Mouse (Mus musculus) forebrain, embryonic 11.5 days (tissue): Measurements from ENCODE around the gene B3galt1. TPM values are rescaled to one million over a fixed set of nuclear protein-coding genes. Genes with fewer than 3 reads are reported as not detected.
A peak's percentile ranks its signal among the peaks of the same experiment; 100 is the strongest.

ENCODE experiments used
- ATAC-seq: fragments of 200-750 bp; cut with Nextera tagmentation; replicated peaks from 2 replicates; pipeline ENCODE4 v1.8.0; 2017; ENCODE audit warnings: moderate TSS enrichment; ENCODE audit not compliant: low FRiP score
- DNase-seq: peaks from one replicate; pipeline ENCODE4 v3.0.0-alpha.2; 2017; ENCODE audit warnings: low spot score
- H3K27ac ChIP-seq: fragments of 300-500 bp; sonication (generic); 2 replicates; pipeline ENCODE4 v1.5.1; 2014; ENCODE audit warnings: low read depth, low read length
- H3K27me3 ChIP-seq: fragments of 300-500 bp; sonication (generic); 2 replicates; pipeline ENCODE4 v1.6.1; 2014; ENCODE audit warnings: mild to moderate bottlenecking, low read length, mixed read lengths; ENCODE audit not compliant: control insufficient read depth, insufficient read depth
- H3K36me3 ChIP-seq: fragments of 300-500 bp; sonication (generic); 2 replicates; pipeline ENCODE4 v1.6.1; 2014; ENCODE audit warnings: mild to moderate bottlenecking, low read length, moderate library complexity, mixed read lengths; ENCODE audit not compliant: control insufficient read depth, insufficient read depth
- H3K4me1 ChIP-seq: fragments of 300-500 bp; sonication (generic); replicated peaks from 2 replicates; pipeline ENCODE4 v1.6.1; 2014; ENCODE audit warnings: low read length, mixed read lengths; ENCODE audit not compliant: control insufficient read depth, insufficient read depth
- H3K4me2 ChIP-seq: fragments of 300-500 bp; sonication (generic); 2 replicates; pipeline ENCODE4 v1.6.1; 2014; ENCODE audit warnings: low read depth, mild to moderate bottlenecking, low read length, moderate library complexity, mixed read lengths; ENCODE audit not compliant: severe bottlenecking
- H3K4me3 ChIP-seq: fragments of 300-500 bp; sonication (generic); 2 replicates; pipeline ENCODE4 v1.5.1; 2014; ENCODE audit warnings: low read depth, low read length
- H3K9ac ChIP-seq: fragments of 300-500 bp; sonication (generic); 2 replicates; pipeline ENCODE4 v1.6.1; 2014; ENCODE audit warnings: low read length
- H3K9me3 ChIP-seq: fragments of 300-500 bp; sonication (generic); 2 replicates; pipeline ENCODE4 v1.6.1; 2016; ENCODE audit warnings: low read length, mixed read lengths; ENCODE audit not compliant: control insufficient read depth
- WGBS: fragments of 180-500 bp; shearing (Covaris S2); extraction: QIAGEN DNeasy Blood & Tissue Kit; methylation state at CpG from one replicate; pipeline ENCODE4 v1.1.7; 2014; 5-methylcytosine and 5-hydroxymethylcytosine counted together
- polyA plus RNA-seq: library from polyadenylated mRNA; unstranded; fragments of >200 nt; fragmentation: Nextera tagmentation; extraction: Ambion mirVana; gene quantifications from 2 replicates; pipeline ENCODE4 v1.2.1, GENCODE M21; 2014

Gene B3galt1
- polyA plus RNA-seq, 1 experiment from 2014 or later, result 13.4 TPM

DNA sequence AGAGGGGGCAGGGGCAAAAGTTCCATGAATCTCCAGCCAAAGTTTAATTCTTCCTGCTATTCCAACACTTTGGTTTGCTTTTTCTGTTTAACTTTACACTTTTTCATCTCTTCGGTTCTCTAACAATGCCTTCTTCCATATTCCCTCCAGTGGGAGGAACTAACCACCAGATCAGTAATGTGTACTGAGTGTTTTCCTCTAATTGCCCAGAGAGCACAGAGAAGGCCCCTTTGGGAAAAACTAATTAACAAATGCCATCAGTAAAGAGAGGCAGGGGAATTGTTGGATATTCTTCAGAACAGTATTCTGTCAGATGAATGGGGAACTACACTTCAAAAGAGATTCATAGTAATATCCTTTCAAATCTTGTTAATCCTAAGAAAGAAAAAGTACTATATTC, 338.1 kb downstream of the B3galt1 start:
- no peak for DNase-seq
- ATAC-seq, result peak; percentile 72
- Histone ChIP-seq H3K9ac (no peak overlapping the region), H3K27me3 (no peaks in the 10 kb centered on the region), H3K36me3 (no peaks in the 10 kb centered on the region), H3K9me3 (no peaks in the 10 kb centered on the region), H3K4me3 (no peak overlapping the region), H3K27ac (no peak overlapping the region), H3K4me2 (no peak overlapping the region), H3K4me1 (peaks cover 2% of the 10 kb centered on the region; the same call in 1 of the 2 replicates)
- WGBS, result 33% methylated on average over 1 of the region's 1 CpGs

DNA sequence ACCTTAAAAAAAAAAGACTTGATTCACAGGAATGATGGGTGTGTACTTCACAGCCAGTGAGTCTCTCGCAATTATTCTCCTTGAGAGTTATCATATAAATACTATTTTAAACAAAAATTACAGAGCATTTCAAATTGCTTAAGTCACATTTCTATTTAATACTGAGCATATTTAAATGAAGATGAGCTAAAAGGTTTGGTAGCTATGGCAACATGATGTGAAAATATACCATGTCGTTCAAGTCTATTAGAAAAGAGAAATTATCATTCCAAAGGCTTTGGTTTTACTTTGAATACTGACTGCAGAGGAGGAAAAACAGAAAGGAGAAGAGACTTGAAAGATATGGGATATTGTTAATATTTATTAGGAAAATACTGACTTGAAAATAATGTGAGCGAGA, 366.3 kb downstream of the B3galt1 start:
- 84% methylated on average over 3 of the region's 3 CpGs for WGBS

DNA sequence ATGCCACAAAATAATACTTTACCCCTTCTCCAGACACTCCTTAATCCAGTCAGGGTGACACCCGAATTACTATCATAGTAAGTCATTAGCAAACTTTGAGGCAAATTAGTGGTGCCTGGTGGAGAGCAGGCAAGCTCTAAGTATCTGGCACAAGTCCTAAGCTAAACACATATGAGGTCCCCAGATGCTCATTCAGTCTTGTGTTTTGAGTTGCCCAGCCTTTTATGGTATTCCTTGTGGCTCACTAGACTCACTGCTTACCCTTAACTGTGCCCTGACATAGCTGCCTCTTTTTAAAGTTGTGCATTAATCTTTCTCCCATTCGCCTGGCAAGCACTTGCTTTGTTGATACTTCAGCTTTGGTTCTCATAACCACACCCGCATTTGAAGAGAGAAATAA, 382.7 kb downstream of the B3galt1 start:
- Histone ChIP-seq H3K4me2 (no peak overlapping the region), H3K4me3 (no peak overlapping the region), H3K27me3 (no peaks in the 10 kb centered on the region), H3K9me3 (no peaks in the 10 kb centered on the region), H3K27ac (no peak overlapping the region), H3K9ac (no peak overlapping the region), H3K36me3 (no peaks in the 10 kb centered on the region), H3K4me1 (no peaks in the 10 kb centered on the region)
- no peak for DNase-seq
- 90% methylated on average over 3 of the region's 3 CpGs for WGBS
- no peak for ATAC-seq

More for the DNA sequence above, 366.3 kb downstream of the B3galt1 start:
- no peaks in the 10 kb centered on the region for H3K27me3 ChIP-seq
- H3K27ac ChIP-seq, result no peak overlapping the region
- DNase-seq (no peak), ATAC-seq (no peak)
- H3K4me2 ChIP-seq, result no peak overlapping the region
- H3K9ac ChIP-seq, result no peak overlapping the region
- no peaks in the 10 kb centered on the region for H3K9me3 ChIP-seq
- H3K4me3 ChIP-seq, result no peak overlapping the region
- H3K36me3 ChIP-seq, result no peaks in the 10 kb centered on the region
- H3K4me1 ChIP-seq, result no peaks in the 10 kb centered on the region

DNA sequence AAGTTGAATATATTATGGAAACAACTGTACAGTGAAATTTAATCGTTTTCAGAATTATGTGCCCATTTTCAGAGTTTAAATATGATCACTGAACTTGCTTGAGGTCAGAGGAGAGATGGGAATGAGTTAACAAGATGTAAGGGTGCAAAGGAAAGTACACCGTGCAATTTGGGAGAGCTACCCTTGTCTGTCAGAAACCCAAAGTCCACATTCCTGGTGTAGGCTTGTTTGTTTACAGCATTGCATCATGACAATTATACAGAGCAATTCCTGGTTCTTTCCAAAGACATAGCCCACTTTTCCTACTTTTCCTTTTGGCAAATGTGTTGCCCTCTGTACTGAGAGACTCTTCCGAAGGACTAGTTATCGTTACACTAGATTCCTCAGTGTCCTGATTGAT, 390.5 kb downstream of the B3galt1 start:
- no peak overlapping the region for H3K4me2 ChIP-seq
- no peaks in the 10 kb centered on the region for H3K4me1 ChIP-seq
- DNase-seq (no peak), ATAC-seq (no peak)
- 84% methylated on average over 4 of the region's 4 CpGs for WGBS
- H3K4me3 ChIP-seq, result no peak overlapping the region
- no peak overlapping the region for H3K27ac ChIP-seq
- H3K9me3 ChIP-seq, result no peaks in the 10 kb centered on the region
- H3K9ac ChIP-seq, result no peak overlapping the region
- no peaks in the 10 kb centered on the region for H3K36me3 ChIP-seq
- H3K27me3 ChIP-seq, result no peaks in the 10 kb centered on the region

DNA sequence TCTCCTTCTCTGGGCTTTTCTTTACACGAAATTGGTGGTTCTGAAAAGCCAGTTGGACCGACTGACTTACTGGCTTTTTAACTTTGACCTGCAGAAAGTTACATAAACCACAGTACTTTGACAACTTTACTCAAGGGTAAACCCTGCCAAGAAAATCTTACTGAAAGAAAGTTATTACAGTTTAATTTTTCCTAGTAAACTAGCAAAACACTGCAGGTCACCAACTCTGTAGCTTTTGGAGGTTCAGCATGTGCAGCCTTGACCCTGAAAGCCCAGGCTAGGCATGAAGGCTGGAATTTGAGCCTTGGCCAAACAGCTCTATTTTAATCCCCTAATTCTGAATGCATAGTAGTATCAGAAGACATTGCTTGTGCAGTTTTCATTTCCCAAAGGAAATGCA, 391.9 kb downstream of the B3galt1 start:
- Histone ChIP-seq H3K9me3 (no peaks in the 10 kb centered on the region), H3K9ac (no peak overlapping the region), H3K4me1 (no peaks in the 10 kb centered on the region), H3K4me3 (no peak overlapping the region), H3K27ac (no peak overlapping the region), H3K36me3 (no peaks in the 10 kb centered on the region), H3K4me2 (no peak overlapping the region), H3K27me3 (no peaks in the 10 kb centered on the region)
- DNase-seq (no peak), ATAC-seq (no peak)
- 80% methylated on average over 2 of the region's 2 CpGs for WGBS

DNA sequence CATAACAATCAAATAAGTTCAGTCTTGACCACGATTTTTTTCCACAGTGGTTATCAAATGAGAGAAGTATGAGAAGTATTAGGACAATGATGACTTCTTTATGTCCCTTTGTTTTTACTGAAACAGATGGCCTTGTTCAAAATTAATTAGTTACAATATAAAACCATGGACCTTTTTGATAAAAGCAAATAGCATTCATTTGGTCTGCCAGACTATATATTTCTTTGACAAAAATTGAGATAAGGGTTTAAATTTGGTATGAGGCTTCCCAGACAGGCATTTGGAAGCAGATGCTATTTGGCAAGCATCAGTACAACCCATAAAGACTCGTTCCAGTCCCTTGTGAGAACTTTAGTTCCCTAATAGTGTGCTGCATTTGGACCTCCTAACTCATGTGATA, 395.0 kb downstream of the B3galt1 start:
- Histone ChIP-seq H3K27ac (no peak overlapping the region), H3K4me3 (no peak overlapping the region), H3K9ac (no peak overlapping the region), H3K27me3 (no peaks in the 10 kb centered on the region), H3K4me1 (no peaks in the 10 kb centered on the region), H3K4me2 (no peak overlapping the region), H3K9me3 (no peaks in the 10 kb centered on the region), H3K36me3 (no peaks in the 10 kb centered on the region)
- ATAC-seq (no peak), DNase-seq (no peak)
- WGBS, result 82% methylated on average over 2 of the region's 2 CpGs

DNA sequence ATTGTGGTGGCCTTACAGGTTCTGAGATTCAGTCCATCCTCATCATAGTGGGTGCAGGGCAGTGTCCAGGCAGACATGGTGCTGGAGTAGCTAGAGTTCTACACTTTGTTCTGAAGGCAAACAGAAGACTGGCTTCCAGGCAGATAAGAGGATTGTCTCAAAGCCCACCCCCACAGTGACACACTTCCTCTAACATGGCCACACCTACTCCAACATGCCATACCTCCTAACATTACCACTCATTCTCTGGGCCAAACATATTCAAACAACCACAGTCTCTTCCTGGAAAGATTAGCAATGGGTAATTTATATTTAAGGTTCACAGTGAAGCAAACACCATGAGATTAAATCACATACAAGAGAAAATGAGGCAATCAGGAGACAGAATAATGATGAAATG, 403.1 kb downstream of the B3galt1 start:
- Histone ChIP-seq H3K4me2 (no peak overlapping the region), H3K27ac (no peak overlapping the region), H3K4me1 (no peaks in the 10 kb centered on the region), H3K4me3 (no peak overlapping the region), H3K9me3 (no peaks in the 10 kb centered on the region), H3K27me3 (no peaks in the 10 kb centered on the region), H3K36me3 (no peaks in the 10 kb centered on the region), H3K9ac (no peak overlapping the region)
- ATAC-seq, result no peak
- DNase-seq, result no peak

DNA sequence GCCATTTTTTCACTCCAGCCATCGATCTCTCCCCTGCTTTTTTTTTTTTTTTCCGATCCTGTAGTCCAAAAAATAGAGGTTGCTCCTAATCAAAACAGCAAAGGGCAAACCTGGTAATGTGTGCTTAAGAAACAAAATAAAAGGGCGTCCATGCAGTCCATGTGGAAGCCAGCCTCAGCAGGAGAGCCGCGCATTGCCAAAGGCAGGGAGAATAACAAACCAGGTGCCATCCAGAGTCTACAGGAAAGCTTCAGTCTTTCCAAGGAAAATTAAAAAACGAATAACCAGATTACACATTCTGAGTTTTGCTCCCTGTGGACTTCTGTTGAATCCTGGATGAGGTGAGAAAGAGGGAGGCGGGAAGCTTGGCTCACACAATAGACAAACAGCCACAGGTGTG, 405.4 kb downstream of the B3galt1 start:
- H3K9me3 ChIP-seq, result no peaks in the 10 kb centered on the region
- no peak overlapping the region for H3K4me3 ChIP-seq
- no peak overlapping the region for H3K27ac ChIP-seq
- ATAC-seq, result no peak
- H3K27me3 ChIP-seq, result no peaks in the 10 kb centered on the region
- H3K36me3 ChIP-seq, result no peaks in the 10 kb centered on the region
- no peak for DNase-seq
- no peak overlapping the region for H3K4me2 ChIP-seq
- H3K9ac ChIP-seq, result no peak overlapping the region
- H3K4me1 ChIP-seq, result no peaks in the 10 kb centered on the region
- 72% methylated on average over 7 of the region's 7 CpGs for WGBS

DNA sequence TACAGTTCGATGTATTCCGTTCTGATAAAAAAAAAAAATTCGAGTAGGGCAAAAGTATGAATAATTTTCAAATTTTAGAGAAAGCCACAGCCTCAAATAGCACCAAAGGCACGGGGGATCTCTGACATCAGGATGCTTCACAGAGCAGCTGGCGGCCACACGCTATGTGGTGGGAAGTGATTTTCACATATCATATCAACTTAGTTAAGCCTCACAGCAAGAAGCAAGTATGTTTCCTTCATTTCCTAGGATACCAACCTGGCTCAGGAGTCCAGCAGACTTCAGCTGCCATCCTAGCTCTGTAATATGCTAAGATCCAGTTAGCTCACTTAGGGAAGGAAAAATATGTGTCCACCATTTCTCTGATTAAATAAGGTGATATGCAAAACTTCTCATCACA, 405.9 kb downstream of the B3galt1 start:
- Histone ChIP-seq H3K9me3 (no peaks in the 10 kb centered on the region), H3K36me3 (no peaks in the 10 kb centered on the region), H3K9ac (no peak overlapping the region), H3K27me3 (no peaks in the 10 kb centered on the region), H3K27ac (no peak overlapping the region), H3K4me1 (no peaks in the 10 kb centered on the region), H3K4me2 (no peak overlapping the region), H3K4me3 (no peak overlapping the region)
- DNase-seq (no peak), ATAC-seq (no peak)
- 83% methylated on average over 6 of the region's 6 CpGs for WGBS
